Mouse (Mus musculus) heart, postnatal 36 days (tissue): ENCODE measurements around the gene Tbx3. TPM values are rescaled to one million over a fixed set of nuclear protein-coding genes. Genes with fewer than 3 reads are reported as not detected.

Experiments
- DNase-seq, 2 experiments: peaks; one replicate each; pipeline ENCODE4 v3.0.0; 2021 to 2022
- intact Hi-C: fragments of 180-260 bp; cut with DNase I; formaldehyde crosslinking; loops from one replicate; pipeline ENCODE4 v1.15.1; 2025
- total RNA-seq, 2 experiments: library from RNA; stranded (reverse); gene quantifications; 2 replicates each; pipeline ENCODE4 v1.2.3; 2021

Gene Tbx3
- total RNA-seq, 2 experiments from 2014 or later, result 10.5 to 11.5 TPM

- intact Hi-C loops, result loop anchor here (1.0 kb wide), 3 partner anchors 814 to 917 kb away; no protein-coding TSS in a partner anchor
- DNase-seq, result peak; percentile 73 to 80
These were observed 20.6 kb downstream of the Tbx3 start for GRCm38 (mm10) chr5:119691075-119691474.

- intact Hi-C loops, result no loop called here
- no peak for DNase-seq
These were observed 22.0 kb downstream of the Tbx3 start for GRCm38 (mm10) chr5:119692425-119692824.

GRCm38 (mm10) chr5:119694914-119695313 lies 24.4 kb downstream of the Tbx3 start:
- intact Hi-C loops, result no loop called here
- no peak for DNase-seq

- no peak for DNase-seq
- intact Hi-C loops, result no loop called here
These were observed 32.6 kb downstream of the Tbx3 start for GRCm38 (mm10) chr5:119703031-119703430.

- no peak for DNase-seq
- intact Hi-C loops, result no loop called here
These were observed 34.4 kb downstream of the Tbx3 start for GRCm38 (mm10) chr5:119704900-119705299.

GRCm38 (mm10) chr5:119706467-119706866 lies 36.0 kb downstream of the Tbx3 start:
- intact Hi-C loops, result no loop called here
- no peak for DNase-seq

GRCm38 (mm10) chr5:119708850-119709585 lies 38.5 kb downstream of the Tbx3 start:
- no peak for DNase-seq
- intact Hi-C loops, result no loop called here

GRCm38 (mm10) chr5:119709826-119710559 lies 39.5 kb downstream of the Tbx3 start:
- intact Hi-C loops, result no loop called here
- no peak for DNase-seq

GRCm38 (mm10) chr5:119710756-119711155 lies 40.3 kb downstream of the Tbx3 start:
- intact Hi-C loops, result no loop called here
- no peak for DNase-seq

GRCm38 (mm10) chr5:119711626-119712025 lies 41.2 kb downstream of the Tbx3 start:
- intact Hi-C loops, result no loop called here
- DNase-seq, result no peak

- peak; percentile 79 to 88 for DNase-seq
- intact Hi-C loops, result loop anchor here (1.0 kb wide), 1 partner anchor 931 kb away; no protein-coding TSS in a partner anchor
These were observed 42.3 kb downstream of the Tbx3 start for GRCm38 (mm10) chr5:119712679-119713246.

- intact Hi-C loops, result no loop called here
- no peak for DNase-seq
These were observed 50.2 kb downstream of the Tbx3 start for GRCm38 (mm10) chr5:119720471-119721265.

GRCm38 (mm10) chr5:119732978-119733377 lies 62.5 kb downstream of the Tbx3 start:
- DNase-seq, result no peak
- intact Hi-C loops, result no loop called here

Other genes with a start within 250 kb of the Tbx3 start
- gene Tbx5, start 162.0 kb downstream of the Tbx3 start, total RNA-seq, result 10 to 100 TPM; 26.5 to 40.1 TPM